Mouse (Mus musculus) olfactory bulb, adult 2 months (tissue): Measurements from ENCODE around the gene Galp. TPM values are rescaled to one million over a fixed set of nuclear protein-coding genes. Genes with fewer than 3 reads are reported as not detected.
"Not testable (repeated sequence)": the region's sequence is repeated elsewhere in the genome, so short reads cannot be mapped to it uniquely, and the experiment has no call there.

Experiments used
- H3K27ac ChIP-seq: fragments of 200-500 bp; 2 replicates; pipeline ENCODE4 v1.5.1; 2012; ENCODE audit warnings: low read depth, low read length; ENCODE audit not compliant: insufficient read depth
- H3K4me1 ChIP-seq: fragments of 200-500 bp; 2 replicates; pipeline ENCODE4 v1.6.1; 2012; ENCODE audit warnings: low read length; ENCODE audit not compliant: control insufficient read depth, insufficient read depth
- H3K4me3 ChIP-seq: fragments of 200-500 bp; 2 replicates; pipeline ENCODE4 v1.5.1; 2012; ENCODE audit warnings: mild to moderate bottlenecking, low read depth, low read length, moderate library complexity; ENCODE audit not compliant: insufficient read depth
- CTCF ChIP-seq: fragments of 200-500 bp; IDR thresholded peaks from 2 replicates; pipeline ENCODE4 v1.5.1; 2012; ENCODE audit warnings: low read depth, mild to moderate bottlenecking, low read length, moderate library complexity; ENCODE audit not compliant: insufficient read depth
- POLR2A ChIP-seq: fragments of 200-500 bp; IDR thresholded peaks from 2 replicates; pipeline ENCODE4 v1.6.1; 2012; ENCODE audit warnings: mild to moderate bottlenecking, low read depth, low read length, moderate library complexity; ENCODE audit not compliant: insufficient read depth
- WGBS: fragments of 180-500 bp; shearing (Covaris S2); methylation state at CpG from one replicate; pipeline ENCODE4 v1.1.7; 2018; 5-methylcytosine and 5-hydroxymethylcytosine counted together
- polyA plus RNA-seq: library from polyadenylated mRNA; stranded (reverse); fragments of >200 nt; gene quantifications from 2 replicates; pipeline ENCODE4 v1.2.4, GENCODE M21; 2012; ENCODE audit warnings: low replicate concordance; ENCODE audit not compliant: missing spikeins, insufficient read depth, insufficient read length

Galp gene
- polyA plus RNA-seq, 1 experiment = not detected

GRCm38 (mm10) chr7:6244361-6245292 lies 47.7 kb downstream of the Galp start:
- TF ChIP-seq POLR2A (no peak), CTCF (no peak)
- 56% methylated on average over 11 of the region's 11 CpGs for WGBS
- Histone ChIP-seq H3K4me3 (no peak overlapping the region), H3K27ac (no peak overlapping the region), H3K4me1 (no peaks in the 10 kb centered on the region)

- Histone ChIP-seq H3K4me1 (no peaks in the 10 kb centered on the region), H3K4me3 (no peak within 1 kb of the TSS), H3K27ac (no peak within 1 kb of the TSS)
- 80% methylated on average over 6 of the region's 6 CpGs for WGBS
- TF ChIP-seq POLR2A = no peak
- no peak for TF ChIP-seq CTCF
These were observed 55.5 kb downstream of the Galp start, which contains the start of gene Epp13 for GRCm38 (mm10) chr7:6252410-6252809. Gene Epp13 (plus strand): TSS chr7:6252710.

GRCm38 (mm10) chr7:6254451-6254850 lies 57.6 kb downstream of the Galp start:
- Histone ChIP-seq H3K4me3 (no peak overlapping the region), H3K27ac (no peak overlapping the region), H3K4me1 (no peaks in the 10 kb centered on the region)
- TF ChIP-seq CTCF = no peak
- 88% methylated on average over 5 of the region's 5 CpGs for WGBS

- TF ChIP-seq POLR2A = no peak
- TF ChIP-seq CTCF = no peak
- H3K4me1 ChIP-seq = no peaks in the 10 kb centered on the region
- WGBS = 86% methylated on average over 4 of the region's 4 CpGs
- H3K4me3 ChIP-seq = no peak overlapping the region
- no peak overlapping the region for H3K27ac ChIP-seq
These were observed 60.5 kb downstream of the Galp start for GRCm38 (mm10) chr7:6257386-6257785.

GRCm38 (mm10) chr7:6258232-6259220 lies 61.6 kb downstream of the Galp start:
- H3K4me3 ChIP-seq = no peak overlapping the region
- 32% methylated on average over 16 of the region's 16 CpGs for WGBS
- H3K27ac ChIP-seq = no peak overlapping the region
- no peak for TF ChIP-seq CTCF
- no peaks in the 10 kb centered on the region for H3K4me1 ChIP-seq

GRCm38 (mm10) chr7:6260004-6260403 lies 63.1 kb downstream of the Galp start:
- H3K4me3 ChIP-seq, H3K27ac ChIP-seq, H3K4me1 ChIP-seq: not testable (repeated sequence)
- 45% methylated on average over 2 of the region's 2 CpGs for WGBS

GRCm38 (mm10) chr7:6262120-6262519 lies 65.2 kb downstream of the Galp start:
- 75% methylated on average over 3 of the region's 3 CpGs for WGBS
- no peak overlapping the region for H3K27ac ChIP-seq
- no peak overlapping the region for H3K4me3 ChIP-seq
- TF ChIP-seq POLR2A (no peak), CTCF (no peak)
- no peaks in the 10 kb centered on the region for H3K4me1 ChIP-seq

- Histone ChIP-seq H3K4me3 (no peak overlapping the region), H3K27ac (no peak overlapping the region), H3K4me1 (no peaks in the 10 kb centered on the region)
- 84% methylated on average over 4 of the region's 4 CpGs for WGBS
- TF ChIP-seq POLR2A (no peak), CTCF (no peak)
These were observed 66.1 kb downstream of the Galp start for GRCm38 (mm10) chr7:6262984-6263383.

GRCm38 (mm10) chr7:6265695-6266094 lies 68.8 kb downstream of the Galp start:
- TF ChIP-seq POLR2A (no peak), CTCF (0 out of 2 replicates have a peak, but pooled peaks have one; percentile 17)
- H3K27ac ChIP-seq = no peak overlapping the region
- no peaks in the 10 kb centered on the region for H3K4me1 ChIP-seq
- WGBS = 62% methylated on average over 8 of the region's 8 CpGs
- H3K4me3 ChIP-seq = no peak overlapping the region

Other genes with a start within 250 kb of the Galp start
- not detected in 2 replicates for gene Vmn1r65, start 186.1 kb upstream of the Galp start, polyA plus RNA-seq
- not detected in 2 replicates for gene Nlrp4c, start 151.9 kb upstream of the Galp start, polyA plus RNA-seq
- gene Zfp787, start 41.1 kb upstream of the Galp start, polyA plus RNA-seq = not detected in 2 replicates
- not detected in 2 replicates for gene Zfp444, start 24.9 kb upstream of the Galp start, polyA plus RNA-seq
- gene Zscan5b, start 25.2 kb downstream of the Galp start, polyA plus RNA-seq = not detected in 2 replicates
- gene Epp13, start 55.6 kb downstream of the Galp start, polyA plus RNA-seq = not detected in 2 replicates
- not detected in 2 replicates for gene Zfp667, start 89.5 kb downstream of the Galp start, polyA plus RNA-seq
- gene Zfp583, start 134.2 kb downstream of the Galp start, polyA plus RNA-seq = not detected in 2 replicates
- gene Gm3854, start 146.7 kb downstream of the Galp start, polyA plus RNA-seq = not detected in 2 replicates
- gene Zfp78, start 166.2 kb downstream of the Galp start, polyA plus RNA-seq = not detected in 2 replicates
- gene Zfp28, start 186.2 kb downstream of the Galp start, polyA plus RNA-seq = not detected in 2 replicates
- gene Smim17, start 201.6 kb downstream of the Galp start, polyA plus RNA-seq = not detected in 2 replicates
- not detected in 2 replicates for gene Gm20715, start 213.2 kb downstream of the Galp start, polyA plus RNA-seq
- not detected in 2 replicates for gene Olfr1344, start 241.6 kb downstream of the Galp start, polyA plus RNA-seq